Comparison of ENCODE assay signal across 15 mouse cellular contexts in the genomic region with DNA sequence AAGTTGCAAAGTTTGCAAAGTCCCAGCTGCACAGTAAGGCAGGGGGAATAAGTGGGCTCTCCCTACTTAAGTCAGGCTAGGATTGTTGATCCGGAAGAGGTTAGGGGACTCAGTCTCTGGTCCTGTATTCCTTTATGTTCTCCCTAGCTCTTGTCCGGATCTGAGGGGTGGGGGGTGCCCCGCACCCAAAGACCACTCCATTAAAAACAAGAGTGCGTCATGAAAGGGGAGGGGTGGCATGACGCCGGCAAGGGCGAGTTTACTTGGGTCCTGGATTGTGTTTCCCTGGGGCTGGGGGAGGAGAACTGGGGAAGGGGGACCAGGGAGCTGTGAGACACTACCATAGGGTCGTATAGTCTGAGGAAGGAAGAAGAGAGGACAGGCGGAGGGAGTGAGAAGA. TPM values are rescaled to one million over a fixed set of nuclear protein-coding genes. Genes with fewer than 3 reads are reported as not detected.
A peak's percentile ranks its signal among the peaks of the same experiment; 100 is the strongest.
DNase-seq lines count a peak whose midpoint lies in the region; ATAC-seq lines count a peak whose summit lies in the region.
"Had no signal": no experiment of that assay in that cellular context is flagged by ENCODE, and none has a peak within 500 bp of the region (broad histone marks: within the 10 kb centered on the region; RNA-seq: fewer than 3 reads in every experiment).

No protein-coding gene starts in this region.

- no peak for ATAC-seq in heart, embryonic 15.5 days (replicated peaks; ENCODE audit: insufficient number of reproducible peaks, insufficient read depth, low FRiP score, low read depth)
- no peak for ATAC-seq in lung, embryonic 16.5 days (ENCODE audit: low read depth)
- no peak for ATAC-seq in limb, embryonic 15.5 days (ENCODE audit: insufficient number of reproducible peaks, low FRiP score, low TSS enrichment, low read depth)
- ATAC-seq: forebrain, postnatal 0 days; midbrain, embryonic 16.5 days had no signal

- peaks cover 100% of the 10 kb centered on the region for H3K27me3 ChIP-seq in heart, embryonic 15.5 days
- H3K27me3 ChIP-seq in lung, embryonic 16.5 days (ENCODE audit: control insufficient read depth, insufficient read depth, low read depth, low read length) = peaks cover 77% of the 10 kb centered on the region
- peaks cover 100% of the 10 kb centered on the region for H3K27me3 ChIP-seq in limb, embryonic 15.5 days

- peaks cover 27% of the 10 kb centered on the region for H3K4me1 ChIP-seq in heart, embryonic 15.5 days (replicated peaks)
- peaks cover 10% of the 10 kb centered on the region; the same call in 1 of the 2 replicates for H3K4me1 ChIP-seq in lung, embryonic 16.5 days (replicated peaks; ENCODE audit: control insufficient read depth, insufficient read depth, low read length)
- H3K4me1 ChIP-seq in limb, embryonic 15.5 days = peaks cover 33% of the 10 kb centered on the region
- H3K4me1 ChIP-seq: embryonic facial prominence, embryonic 12.5 days had no signal

- H3K4me3 ChIP-seq in heart, embryonic 15.5 days = peak overlapping the region; percentile 42
- H3K4me3 ChIP-seq in lung, embryonic 16.5 days (ENCODE audit: low read length) = peak overlapping the region; percentile 61
- H3K4me3 ChIP-seq in limb, embryonic 15.5 days = peak overlapping the region; percentile 30; the same call in 1 of the 2 replicates
- H3K4me3 ChIP-seq: layer of hippocampus, adult 2 months had no signal

- intact Hi-C loops in heart, postnatal 10 days (cut with DNase I) = loop anchor here (5.0 kb wide), 2 partner anchors 253 to 373 kb away; no protein-coding TSS in a partner anchor

- 3% methylated on average over 9 of the region's 9 CpGs for WGBS in heart, embryonic 15.5 days
- WGBS in lung, embryonic 16.5 days = under 1% methylated on average over 9 of the region's 9 CpGs
- WGBS in limb, embryonic 15.5 days = 4% methylated on average over 9 of the region's 9 CpGs

- no peak overlapping the region for H3K9ac ChIP-seq in heart, embryonic 15.5 days
- H3K9ac ChIP-seq in lung, embryonic 16.5 days (ENCODE audit: low read length) = peak overlapping the region; percentile 77
- H3K9ac ChIP-seq in limb, embryonic 15.5 days = no peak overlapping the region
- H3K9ac ChIP-seq: embryonic facial prominence, embryonic 12.5 days; forebrain, postnatal 0 days; liver, embryonic 14.5 days had no signal

- H3K36me3 ChIP-seq in heart, embryonic 15.5 days = no peaks in the 10 kb centered on the region
- H3K36me3 ChIP-seq in lung, embryonic 16.5 days (ENCODE audit: control insufficient read depth, insufficient read depth, low read length) = no peaks in the 10 kb centered on the region
- no peaks in the 10 kb centered on the region for H3K36me3 ChIP-seq in limb, embryonic 15.5 days
- H3K36me3 ChIP-seq: embryonic facial prominence, embryonic 12.5 days had no signal

- no peak overlapping the region for H3K27ac ChIP-seq in heart, embryonic 15.5 days
- H3K27ac ChIP-seq in lung, embryonic 16.5 days (ENCODE audit: low read length) = peak overlapping the region; percentile 47
- H3K27ac ChIP-seq in limb, embryonic 15.5 days = no peak overlapping the region
- H3K27ac ChIP-seq: embryonic facial prominence, embryonic 12.5 days; layer of hippocampus, adult 2 months; liver, embryonic 14.5 days had no signal

- H3K4me2 ChIP-seq in heart, embryonic 15.5 days = peak overlapping the region; percentile 60
- peak overlapping the region; percentile 79 for H3K4me2 ChIP-seq in lung, embryonic 16.5 days (ENCODE audit: low read depth, low read length)
- H3K4me2 ChIP-seq in limb, embryonic 15.5 days = peak overlapping the region; percentile 39; the same call in 1 of the 2 replicates

- H3K9me3 ChIP-seq in heart, embryonic 15.5 days (replicated peaks) = no peaks in the 10 kb centered on the region
- H3K9me3 ChIP-seq in lung, embryonic 16.5 days (ENCODE audit: control insufficient read depth, low read length) = no peaks in the 10 kb centered on the region
- H3K9me3 ChIP-seq in limb, embryonic 15.5 days = no peaks in the 10 kb centered on the region
- H3K9me3 ChIP-seq: embryonic facial prominence, embryonic 12.5 days had no signal

- no peak for DNase-seq in heart, postnatal 10 days
- no peak for DNase-seq in lung, postnatal 10 days
- DNase-seq in frontal cortex, postnatal 10 days (ENCODE audit: low spot score in 2 of 2) = no peak
- DNase-seq in thymus, postnatal 36 days = no peak
- DNase-seq in embryo, embryonic 9.5 days (ENCODE audit: extremely low spot score) = no peak
- DNase-seq: cerebellum, adult 11-12 months; forebrain, postnatal 0 days had no signal

RNA-seq across cellular contexts. Expression of gene Hoxb5, which starts 3.4 kb away (rescaled TPM):
- 1.4 and 3.3 TPM in 2 replicates for polyA plus RNA-seq in heart, embryonic 15.5 days (2015; fragmentation: Nextera tagmentation; extraction: Ambion mirVana)
- total RNA-seq in heart, postnatal 10 days (2021) = under 1 TPM; 0.45 to 0.62 TPM
- polyA plus RNA-seq in lung, embryonic 16.5 days (2015; fragmentation: Nextera tagmentation; extraction: Ambion mirVana) = 39.2 and 46.6 TPM in 2 replicates
- 0.60 and 0.73 TPM in 2 replicates for polyA plus RNA-seq in limb, embryonic 15.5 days (2015; fragmentation: Nextera tagmentation; extraction: Ambion mirVana)
- total RNA-seq: forebrain, postnatal 0 days; layer of hippocampus, adult 2 months had no signal
- polyA plus RNA-seq: forebrain, postnatal 0 days; midbrain, embryonic 16.5 days had no signal

RNA-seq across cellular contexts. Expression of gene Hoxb6, which starts 7.5 kb away (rescaled TPM):
- 0.49 and 1.2 TPM in 2 replicates for polyA plus RNA-seq in heart, embryonic 15.5 days (2015; fragmentation: Nextera tagmentation; extraction: Ambion mirVana)
- total RNA-seq in heart, postnatal 10 days (2021) = not detected
- 8.8 and 11.6 TPM in 2 replicates for polyA plus RNA-seq in lung, embryonic 16.5 days (2015; fragmentation: Nextera tagmentation; extraction: Ambion mirVana)
- polyA plus RNA-seq in limb, embryonic 15.5 days (2015; fragmentation: Nextera tagmentation; extraction: Ambion mirVana) = 0.31 and 0.55 TPM in 2 replicates
- total RNA-seq: forebrain, postnatal 0 days; layer of hippocampus, adult 2 months had no signal
- polyA plus RNA-seq: embryonic facial prominence, embryonic 12.5 days; forebrain, postnatal 0 days; heart, embryonic 14.5 days; midbrain, embryonic 16.5 days had no signal

RNA-seq across cellular contexts. Expression of gene Hoxb7, which starts 13.4 kb away (rescaled TPM):
- 0.25 and 0.32 TPM in 2 replicates for polyA plus RNA-seq in heart, embryonic 15.5 days (2015; fragmentation: Nextera tagmentation; extraction: Ambion mirVana)
- not detected for total RNA-seq in heart, postnatal 10 days (2021)
- polyA plus RNA-seq in lung, embryonic 16.5 days (2015; fragmentation: Nextera tagmentation; extraction: Ambion mirVana) = 2.2 and 3.2 TPM in 2 replicates
- polyA plus RNA-seq in limb, embryonic 15.5 days (2015; fragmentation: Nextera tagmentation; extraction: Ambion mirVana) = 3.3 and 4.2 TPM in 2 replicates
- total RNA-seq: forebrain, postnatal 0 days; layer of hippocampus, adult 2 months had no signal
- polyA plus RNA-seq: embryonic facial prominence, embryonic 12.5 days; forebrain, postnatal 0 days; heart, embryonic 14.5 days; midbrain, embryonic 16.5 days had no signal

RNA-seq across cellular contexts. Expression of gene Hoxb8, which starts 18.1 kb away (rescaled TPM):
- 0.08 TPM in 1 of 2 replicates, not detected in the other for polyA plus RNA-seq in heart, embryonic 15.5 days (2015; fragmentation: Nextera tagmentation; extraction: Ambion mirVana)
- total RNA-seq in heart, postnatal 10 days (2021) = not detected
- 0.33 and 0.79 TPM in 2 replicates for polyA plus RNA-seq in lung, embryonic 16.5 days (2015; fragmentation: Nextera tagmentation; extraction: Ambion mirVana)
- polyA plus RNA-seq in limb, embryonic 15.5 days (2015; fragmentation: Nextera tagmentation; extraction: Ambion mirVana) = 0.36 and 0.37 TPM in 2 replicates
- total RNA-seq: forebrain, postnatal 0 days; layer of hippocampus, adult 2 months had no signal
- polyA plus RNA-seq: embryonic facial prominence, embryonic 12.5 days; forebrain, postnatal 0 days; heart, embryonic 14.5 days; midbrain, embryonic 16.5 days had no signal

RNA-seq across cellular contexts. Expression of gene Hoxb4, which starts 18.3 kb away (rescaled TPM):
- 0.31 and 0.70 TPM in 2 replicates for polyA plus RNA-seq in heart, embryonic 15.5 days (2015; fragmentation: Nextera tagmentation; extraction: Ambion mirVana)
- 1 to 10 TPM; 1.1 TPM for total RNA-seq in heart, postnatal 10 days (2021)
- 3.4 TPM in 2 replicates for polyA plus RNA-seq in lung, embryonic 16.5 days (2015; fragmentation: Nextera tagmentation; extraction: Ambion mirVana)
- polyA plus RNA-seq in limb, embryonic 15.5 days (2015; fragmentation: Nextera tagmentation; extraction: Ambion mirVana) = 0.29 and 0.41 TPM in 2 replicates
- total RNA-seq: forebrain, postnatal 0 days; layer of hippocampus, adult 2 months had no signal
- polyA plus RNA-seq: forebrain, postnatal 0 days; midbrain, embryonic 16.5 days had no signal
